Mouse (Mus musculus) forebrain, embryonic 12.5 days (tissue): ENCODE results near the gene Samd3. TPM values are rescaled to one million over a fixed set of nuclear protein-coding genes. Genes with fewer than 3 reads are reported as not detected.

Experiments
- ATAC-seq: fragments of 200-750 bp; cut with Nextera tagmentation; 2 replicates; pipeline ENCODE4 v1.8.0; 2017; ENCODE audit warnings: moderate TSS enrichment; ENCODE audit not compliant: low FRiP score
- H3K27ac ChIP-seq: fragments of 300-500 bp; sonication (generic); 2 replicates; pipeline ENCODE4 v1.5.1; 2016; ENCODE audit warnings: mild to moderate bottlenecking
- H3K27me3 ChIP-seq: fragments of 300-500 bp; sonication (generic); 2 replicates; pipeline ENCODE4 v1.6.1; 2016; ENCODE audit warnings: mild to moderate bottlenecking
- H3K36me3 ChIP-seq: fragments of 300-500 bp; sonication (generic); replicated peaks from 2 replicates; pipeline ENCODE4 v1.6.1; 2016; ENCODE audit warnings: mild to moderate bottlenecking
- H3K4me1 ChIP-seq: fragments of 300-500 bp; sonication (generic); 2 replicates; pipeline ENCODE4 v1.6.1; 2016
- H3K4me2 ChIP-seq: fragments of 300-500 bp; sonication (generic); 2 replicates; pipeline ENCODE4 v1.6.1; 2016; ENCODE audit warnings: mild to moderate bottlenecking, moderate library complexity
- H3K4me3 ChIP-seq: fragments of 300-500 bp; sonication (generic); replicated peaks from 2 replicates; pipeline ENCODE4 v1.5.1; 2016; ENCODE audit warnings: mild to moderate bottlenecking
- H3K9ac ChIP-seq: fragments of 300-500 bp; sonication (generic); 2 replicates; pipeline ENCODE4 v1.6.1; 2016; ENCODE audit warnings: mild to moderate bottlenecking
- H3K9me3 ChIP-seq: fragments of 300-500 bp; sonication (generic); 2 replicates; pipeline ENCODE4 v1.6.1; 2016
- WGBS: fragments of 180-500 bp; shearing (Covaris S2); methylation state at CpG from one replicate; pipeline ENCODE4 v1.1.7; 2016; 5-methylcytosine and 5-hydroxymethylcytosine counted together
- polyA plus RNA-seq: library from polyadenylated mRNA; unstranded; fragments of >200 nt; fragmentation: Nextera tagmentation; extraction: Ambion mirVana; gene quantifications from 2 replicates; pipeline ENCODE4 v1.2.1, GENCODE M21; 2016

Samd3 gene
- polyA plus RNA-seq, 1 experiment from 2014 or later, result 19.9 TPM

DNA sequence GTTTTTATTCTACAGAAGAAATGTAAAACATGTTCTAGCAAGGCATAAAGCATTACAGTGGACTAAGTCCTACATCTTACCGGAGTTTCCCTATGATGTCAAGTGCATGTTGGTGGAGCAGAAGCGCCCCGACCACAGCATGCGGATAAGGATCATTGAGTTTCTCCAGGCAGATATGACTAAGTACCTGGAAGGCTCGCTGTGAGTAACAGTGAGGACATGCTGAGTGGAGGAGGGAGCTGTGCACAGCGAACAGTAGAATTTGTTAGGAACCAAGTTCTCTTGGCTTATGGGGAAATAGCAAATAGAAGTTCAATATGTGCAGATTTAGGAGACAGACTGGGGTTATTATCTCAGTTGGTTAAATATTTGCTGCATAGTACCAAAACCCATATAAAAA lies 15.0 kb downstream of the Samd3 start:
- H3K4me3 ChIP-seq, result no peak overlapping the region
- H3K4me1 ChIP-seq, result no peaks in the 10 kb centered on the region
- H3K9ac ChIP-seq, result no peak overlapping the region
- no peak overlapping the region for H3K27ac ChIP-seq
- no peaks in the 10 kb centered on the region for H3K9me3 ChIP-seq
- no peaks in the 10 kb centered on the region for H3K36me3 ChIP-seq
- 88% methylated on average over 6 of the region's 6 CpGs for WGBS
- no peaks in the 10 kb centered on the region for H3K27me3 ChIP-seq
- no peak overlapping the region for H3K4me2 ChIP-seq
- no peak for ATAC-seq

DNA sequence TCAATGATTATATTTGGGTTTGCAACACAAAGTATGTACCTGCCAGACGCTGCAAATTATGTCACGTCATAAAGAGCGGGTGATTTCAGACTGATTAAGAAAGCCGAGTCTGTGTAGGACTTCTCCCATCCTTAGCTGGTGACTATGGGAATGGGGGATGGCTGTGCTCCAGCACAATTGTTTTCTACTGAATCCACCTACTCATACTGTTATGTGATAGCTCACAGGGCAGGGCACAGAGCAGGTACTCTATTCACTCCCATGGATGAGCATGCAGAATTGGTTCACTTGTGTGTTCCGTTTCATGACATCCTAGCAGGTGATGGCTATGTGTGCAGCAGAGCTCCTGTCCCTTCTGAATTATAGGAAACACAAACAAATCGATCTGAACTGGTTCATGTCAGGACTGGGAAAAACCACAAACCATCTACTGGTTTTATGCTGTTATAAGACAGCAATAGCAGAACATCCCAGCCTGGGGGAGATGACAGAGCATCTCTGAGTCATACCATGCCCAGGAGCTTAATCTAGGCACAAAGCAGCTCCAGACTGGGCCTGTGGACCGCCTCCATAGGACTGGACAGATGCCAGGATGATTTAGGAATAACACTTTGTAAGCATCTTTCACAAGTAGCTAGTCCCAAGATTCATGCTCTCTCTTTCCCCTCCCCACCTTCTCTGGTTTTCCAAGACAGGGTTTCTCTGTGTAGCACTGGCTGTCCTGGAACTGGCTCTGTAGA lies 20.1 kb downstream of the Samd3 start:
- Histone ChIP-seq H3K27me3 (no peaks in the 10 kb centered on the region), H3K4me2 (no peak overlapping the region), H3K4me1 (no peaks in the 10 kb centered on the region), H3K27ac (no peak overlapping the region), H3K36me3 (no peaks in the 10 kb centered on the region), H3K4me3 (no peak overlapping the region), H3K9ac (no peak overlapping the region), H3K9me3 (no peaks in the 10 kb centered on the region)
- ATAC-seq, result no peak
- WGBS, result 90% methylated on average over 7 of the region's 7 CpGs

DNA sequence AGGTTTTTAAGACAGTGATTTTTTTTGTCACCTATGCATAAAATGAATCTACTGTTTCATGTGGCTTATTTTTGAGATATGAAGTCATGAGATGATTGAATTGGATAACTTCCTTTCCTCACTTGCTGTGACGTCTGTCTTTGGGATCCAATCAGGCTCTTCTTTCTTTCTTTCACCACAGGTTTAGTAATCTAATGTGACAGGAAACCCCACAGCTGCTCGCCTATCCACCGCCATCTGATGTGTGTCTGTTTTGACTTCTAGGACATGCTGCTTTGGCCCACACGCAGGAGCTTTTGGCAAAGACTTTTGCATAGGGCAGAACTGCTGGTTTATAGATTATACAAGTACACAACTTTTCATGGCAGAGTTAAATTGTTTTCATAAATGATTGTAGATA lies 30.4 kb downstream of the Samd3 start:
- H3K27ac ChIP-seq, result no peak overlapping the region
- H3K4me1 ChIP-seq, result no peaks in the 10 kb centered on the region
- no peak overlapping the region for H3K9ac ChIP-seq
- H3K4me3 ChIP-seq, result no peak overlapping the region
- 85% methylated on average over 4 of the region's 4 CpGs for WGBS
- no peaks in the 10 kb centered on the region for H3K27me3 ChIP-seq
- no peaks in the 10 kb centered on the region for H3K36me3 ChIP-seq
- no peak for ATAC-seq
- no peak overlapping the region for H3K4me2 ChIP-seq
- no peaks in the 10 kb centered on the region for H3K9me3 ChIP-seq

DNA sequence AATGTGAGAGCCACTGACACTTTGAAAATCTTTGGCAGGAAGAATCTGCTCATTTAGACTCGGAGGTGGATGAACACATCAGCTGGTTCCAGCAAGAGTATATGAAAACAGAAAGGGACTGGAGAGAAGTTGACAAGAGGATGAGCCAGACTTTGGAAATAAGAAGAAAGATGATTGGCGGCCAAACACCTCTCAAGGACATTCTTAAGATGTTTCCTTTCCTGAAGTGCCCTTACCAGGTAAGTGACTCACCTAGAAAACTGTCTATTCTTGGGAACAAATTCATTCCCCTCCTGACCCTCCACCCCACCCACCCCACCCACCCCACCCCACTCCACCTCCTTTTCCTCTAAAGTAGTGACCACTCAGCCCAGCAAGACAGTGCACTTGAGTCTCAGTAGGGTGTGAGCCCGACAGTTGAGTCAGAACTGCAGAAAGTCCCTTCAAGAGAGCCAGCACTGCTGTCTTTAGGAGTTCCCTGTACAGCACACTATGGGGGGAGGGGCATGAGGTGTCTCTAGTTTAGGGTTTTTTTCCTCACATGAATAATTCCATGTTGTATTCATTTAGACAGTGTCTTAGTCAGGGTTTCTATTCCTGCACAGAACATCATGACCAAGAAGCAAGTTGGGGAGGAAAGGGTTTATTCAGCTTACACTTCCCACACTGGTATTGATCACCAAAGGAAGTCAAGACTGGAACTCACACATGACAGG lies 34.4 kb downstream of the Samd3 start:
- H3K4me3 ChIP-seq, result no peak overlapping the region
- no peak overlapping the region for H3K4me2 ChIP-seq
- H3K27ac ChIP-seq, result no peak overlapping the region
- no peaks in the 10 kb centered on the region for H3K27me3 ChIP-seq
- no peaks in the 10 kb centered on the region for H3K4me1 ChIP-seq
- H3K9me3 ChIP-seq, result no peaks in the 10 kb centered on the region
- H3K9ac ChIP-seq, result no peak overlapping the region
- no peaks in the 10 kb centered on the region for H3K36me3 ChIP-seq
- 80% methylated on average over 3 of the region's 3 CpGs for WGBS
- ATAC-seq, result no peak

DNA sequence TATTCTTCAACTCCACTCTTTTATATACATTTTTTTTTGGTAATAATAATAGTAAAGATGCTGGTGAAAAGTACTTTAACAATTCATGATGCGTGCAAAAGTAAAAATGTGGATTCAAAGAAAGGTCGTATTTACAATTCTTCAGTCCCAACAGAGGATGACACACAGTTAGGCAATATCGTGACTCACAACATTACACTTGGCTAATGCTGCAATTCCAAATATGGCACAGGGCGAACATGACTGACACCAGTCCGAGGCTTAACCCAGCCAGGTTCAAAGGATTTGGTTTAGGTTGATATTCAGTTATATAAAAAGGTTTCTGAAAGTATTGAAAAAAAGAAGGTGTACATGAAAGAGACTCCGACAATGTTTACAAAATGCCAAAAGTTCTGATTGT lies 45.9 kb downstream of the Samd3 start:
- H3K36me3 ChIP-seq, result peaks cover 53% of the 10 kb centered on the region
- WGBS, result 94% methylated on average over 6 of the region's 6 CpGs

DNA sequence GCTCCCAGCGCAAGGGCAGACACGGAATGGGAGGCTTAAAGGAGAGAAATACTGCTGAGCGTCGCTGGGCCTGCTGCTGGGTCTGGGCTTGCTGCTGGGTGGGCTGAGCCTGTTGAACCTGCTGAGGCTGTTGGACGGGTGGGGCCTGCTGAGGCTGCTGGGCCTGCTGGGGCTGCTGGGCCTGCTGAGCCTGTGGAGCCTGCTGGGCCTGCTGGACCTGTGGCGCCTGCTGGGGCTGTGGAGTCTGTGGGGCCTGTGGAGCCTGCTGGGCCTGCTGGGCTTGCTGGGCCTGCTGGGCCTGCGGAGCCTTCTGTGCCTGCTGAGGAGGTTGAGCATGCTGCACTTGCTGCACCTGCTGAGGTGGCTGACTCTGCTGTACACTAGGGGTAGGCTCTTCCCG lies 50.5 kb downstream of the Samd3 start:
- H3K4me1 ChIP-seq, result no peaks in the 10 kb centered on the region
- H3K4me2 ChIP-seq, result no peak overlapping the region
- H3K4me3 ChIP-seq, result no peak overlapping the region
- no peak overlapping the region for H3K9ac ChIP-seq
- peaks cover 49% of the 10 kb centered on the region for H3K36me3 ChIP-seq
- ATAC-seq, result no peak
- 50% methylated on average over 8 of the region's 8 CpGs for WGBS
- no peaks in the 10 kb centered on the region for H3K9me3 ChIP-seq
- H3K27ac ChIP-seq, result no peak overlapping the region
- H3K27me3 ChIP-seq, result no peaks in the 10 kb centered on the region

More for the DNA sequence above, 45.9 kb downstream of the Samd3 start:
- Histone ChIP-seq H3K9me3 (no peaks in the 10 kb centered on the region), H3K27ac (no peak overlapping the region), H3K4me2 (no peak overlapping the region), H3K4me1 (no peaks in the 10 kb centered on the region), H3K4me3 (no peak overlapping the region), H3K27me3 (no peaks in the 10 kb centered on the region), H3K9ac (no peak overlapping the region)
- no peak for ATAC-seq

DNA sequence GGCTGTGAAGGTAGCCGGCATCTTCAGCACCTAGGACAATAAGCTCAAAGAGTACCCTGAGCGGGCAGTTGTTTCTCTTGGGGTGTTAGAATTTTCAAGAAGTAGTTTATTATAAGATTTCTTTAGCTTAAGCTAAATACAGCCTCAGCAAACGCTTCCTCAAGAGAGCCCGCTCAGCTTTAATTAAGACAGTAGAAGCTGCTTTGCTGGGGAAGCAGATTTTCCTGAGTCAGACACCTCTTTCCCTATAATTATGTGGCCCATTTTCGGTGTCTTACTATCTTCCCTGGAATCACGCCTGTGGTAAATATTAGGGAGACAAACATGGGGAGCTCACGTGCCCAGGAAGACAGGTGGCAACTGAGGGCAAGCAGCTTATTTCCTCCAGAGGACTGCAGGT lies 57.6 kb downstream of the Samd3 start:
- H3K27ac ChIP-seq, result no peak overlapping the region
- H3K4me2 ChIP-seq, result no peak overlapping the region
- H3K4me3 ChIP-seq, result no peak overlapping the region
- H3K9me3 ChIP-seq, result no peaks in the 10 kb centered on the region
- 94% methylated on average over 7 of the region's 7 CpGs for WGBS
- peaks cover 17% of the 10 kb centered on the region for H3K36me3 ChIP-seq
- no peak overlapping the region for H3K9ac ChIP-seq
- H3K27me3 ChIP-seq, result no peaks in the 10 kb centered on the region
- no peak for ATAC-seq
- peaks cover 5% of the 10 kb centered on the region; the same call in 1 of the 2 replicates for H3K4me1 ChIP-seq

DNA sequence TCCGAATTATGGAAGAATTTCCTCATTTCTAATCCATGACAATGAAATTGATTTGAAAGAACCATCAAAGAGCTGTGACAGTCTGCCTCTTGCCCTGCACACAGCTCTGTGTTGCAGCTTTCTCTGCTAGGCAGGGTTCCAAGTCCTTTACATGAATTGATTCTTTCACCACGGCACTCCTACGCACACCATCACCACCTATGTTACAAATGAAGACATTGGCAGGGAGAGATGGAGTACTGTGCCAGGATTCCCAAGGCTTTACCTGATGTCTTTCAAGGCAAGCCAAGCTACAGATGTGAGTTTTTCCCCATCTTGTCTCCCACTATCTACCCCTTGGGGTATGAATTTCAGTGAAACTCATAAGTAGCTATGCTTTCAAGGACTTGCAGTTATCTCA lies 67.7 kb downstream of the Samd3 start:
- H3K4me2 ChIP-seq, result no peak overlapping the region
- H3K27ac ChIP-seq, result no peak overlapping the region
- no peak overlapping the region for H3K4me3 ChIP-seq
- no peaks in the 10 kb centered on the region for H3K9me3 ChIP-seq
- no peaks in the 10 kb centered on the region for H3K27me3 ChIP-seq
- no peak for ATAC-seq
- peaks cover 42% of the 10 kb centered on the region for H3K36me3 ChIP-seq
- 84% methylated on average over 3 of the region's 3 CpGs for WGBS
- H3K4me1 ChIP-seq, result no peaks in the 10 kb centered on the region
- no peak overlapping the region for H3K9ac ChIP-seq

DNA sequence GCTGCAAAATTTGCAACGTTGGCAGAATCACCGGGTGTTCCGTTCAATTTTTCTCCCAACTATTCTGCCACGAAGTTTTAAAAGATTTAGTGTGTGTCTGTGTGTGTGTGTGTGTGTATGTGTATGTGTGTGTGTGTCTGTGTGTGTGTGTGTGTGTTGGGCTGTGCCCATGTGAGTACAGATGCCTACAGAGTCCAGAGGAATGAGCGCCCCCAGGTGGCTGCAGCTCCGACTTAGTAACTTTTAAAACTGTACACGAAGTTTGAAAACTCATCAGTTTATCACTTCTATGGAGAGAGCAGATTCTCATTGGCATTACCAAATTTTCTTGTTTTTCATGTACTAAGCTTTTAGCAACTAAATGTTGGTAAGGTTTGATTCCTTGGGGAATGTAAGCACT lies 68.1 kb downstream of the Samd3 start:
- Histone ChIP-seq H3K4me3 (no peak overlapping the region), H3K9me3 (no peaks in the 10 kb centered on the region), H3K27ac (no peak overlapping the region), H3K4me2 (no peak overlapping the region), H3K4me1 (no peaks in the 10 kb centered on the region), H3K9ac (no peak overlapping the region), H3K36me3 (peaks cover 41% of the 10 kb centered on the region), H3K27me3 (no peaks in the 10 kb centered on the region)
- ATAC-seq, result no peak
- 84% methylated on average over 7 of the region's 7 CpGs for WGBS

DNA sequence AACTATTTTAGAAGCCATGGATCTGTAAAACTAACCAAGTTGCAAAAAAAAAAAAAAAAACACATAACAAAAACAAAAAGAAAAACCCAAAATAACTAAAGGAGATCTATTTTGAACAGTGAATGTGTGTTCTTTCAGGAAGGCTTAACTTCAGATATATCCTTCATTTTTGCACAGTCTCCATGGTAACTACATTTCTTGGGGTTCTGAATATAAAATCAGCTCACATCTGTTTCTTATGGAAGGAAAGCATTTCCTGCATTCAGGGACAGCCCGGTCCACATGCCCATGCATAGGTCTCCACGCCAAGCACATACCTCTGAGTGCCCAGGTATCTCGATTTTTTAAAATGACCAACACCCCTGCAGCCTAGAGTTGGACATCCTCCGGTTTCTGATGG lies 72.8 kb downstream of the Samd3 start:
- ATAC-seq, result no peak
- WGBS, result 92% methylated on average over 4 of the region's 4 CpGs
- Histone ChIP-seq H3K27ac (no peak overlapping the region), H3K4me3 (no peak overlapping the region), H3K9me3 (no peaks in the 10 kb centered on the region), H3K4me1 (no peaks in the 10 kb centered on the region), H3K27me3 (no peaks in the 10 kb centered on the region), H3K9ac (no peak overlapping the region), H3K36me3 (peaks cover 29% of the 10 kb centered on the region), H3K4me2 (no peak overlapping the region)

DNA sequence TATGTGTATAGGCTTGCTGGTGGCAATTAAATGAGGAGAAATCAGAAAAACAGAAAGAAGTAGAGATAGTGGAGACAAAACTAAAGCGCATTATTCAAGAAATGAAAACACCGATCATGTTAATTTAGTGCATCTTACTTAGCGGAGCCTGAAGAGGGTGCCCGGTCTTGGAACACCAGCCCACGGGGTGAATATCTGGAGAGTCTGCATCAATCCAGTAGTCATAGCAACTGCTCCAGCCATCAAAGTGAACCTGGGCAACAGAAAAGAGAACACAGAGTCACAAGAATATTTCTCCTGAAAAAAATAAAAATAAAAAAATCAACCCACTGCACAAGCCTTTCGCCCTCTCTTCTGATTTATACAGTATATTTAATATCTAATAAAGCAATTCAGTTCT lies 74.0 kb downstream of the Samd3 start:
- Histone ChIP-seq H3K36me3 (peaks cover 31% of the 10 kb centered on the region), H3K4me1 (no peaks in the 10 kb centered on the region), H3K4me3 (no peak overlapping the region), H3K27ac (no peak overlapping the region), H3K4me2 (no peak overlapping the region), H3K9ac (no peak overlapping the region), H3K27me3 (no peaks in the 10 kb centered on the region), H3K9me3 (no peaks in the 10 kb centered on the region)
- 91% methylated on average over 6 of the region's 6 CpGs for WGBS
- ATAC-seq, result no peak

DNA sequence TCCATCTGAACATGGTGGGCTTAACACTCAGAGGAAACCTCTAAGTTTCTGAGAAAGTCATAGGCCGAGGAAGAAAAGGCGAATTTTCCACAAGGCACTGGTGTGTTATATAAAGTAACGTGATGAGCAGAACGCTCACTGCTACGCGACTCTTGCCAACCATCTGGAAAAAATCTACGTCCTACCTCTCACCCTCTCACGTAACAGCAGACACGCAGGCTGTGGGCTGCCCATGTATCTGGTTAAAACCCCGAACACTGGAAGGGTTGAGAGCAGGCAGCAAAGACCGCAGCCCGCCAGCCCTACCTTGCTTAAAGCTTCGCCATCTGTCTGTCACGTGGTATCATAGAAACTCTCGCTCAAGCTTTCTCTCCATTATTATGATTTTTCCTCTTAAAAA lies 84.8 kb downstream of the Samd3 start:
- WGBS, result 91% methylated on average over 15 of the region's 15 CpGs

DNA sequence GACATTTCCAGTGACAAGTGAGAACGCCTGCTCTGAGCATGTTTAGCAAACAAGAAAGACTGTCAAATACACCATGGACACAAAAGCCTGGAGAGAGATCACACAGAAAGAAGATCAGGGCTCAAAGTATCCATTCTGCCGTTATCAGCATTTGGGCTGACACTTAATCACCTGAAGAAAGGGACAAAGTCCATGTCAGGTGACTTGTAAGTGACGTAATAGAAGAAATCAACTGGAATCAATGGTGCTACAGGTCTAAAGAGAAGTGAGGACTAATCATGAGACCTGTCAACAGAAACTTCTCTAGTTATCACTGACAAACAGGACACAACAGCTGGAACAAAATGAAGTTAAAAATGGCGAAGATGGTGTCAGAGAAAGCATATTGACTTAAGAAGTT lies 91.2 kb downstream of the Samd3 start:
- no peaks in the 10 kb centered on the region for H3K27me3 ChIP-seq
- no peak overlapping the region for H3K27ac ChIP-seq
- no peaks in the 10 kb centered on the region for H3K4me1 ChIP-seq
- no peak overlapping the region for H3K4me3 ChIP-seq
- peaks cover 42% of the 10 kb centered on the region for H3K36me3 ChIP-seq
- WGBS, result 85% methylated on average over 4 of the region's 4 CpGs
- no peak overlapping the region for H3K4me2 ChIP-seq
- H3K9me3 ChIP-seq, result no peaks in the 10 kb centered on the region
- ATAC-seq, result no peak
- no peak overlapping the region for H3K9ac ChIP-seq

More for the DNA sequence above, 84.8 kb downstream of the Samd3 start:
- Histone ChIP-seq H3K36me3 (peaks cover 57% of the 10 kb centered on the region), H3K27me3 (no peaks in the 10 kb centered on the region), H3K9ac (no peak overlapping the region), H3K4me3 (no peak overlapping the region), H3K4me2 (no peak overlapping the region), H3K4me1 (no peaks in the 10 kb centered on the region), H3K27ac (no peak overlapping the region), H3K9me3 (no peaks in the 10 kb centered on the region)
- no peak for ATAC-seq
